12 mouse cellular contexts compared by ENCODE assay signal in genomic region chr5:139600213-139600612, GRCm38 (mm10). TPM values are rescaled to one million over a fixed set of nuclear protein-coding genes. Genes with fewer than 3 reads are reported as not detected.
DNase-seq lines count a peak whose midpoint lies in the region; ATAC-seq and TF ChIP-seq lines count a peak whose summit lies in the region.
"Had no signal": no experiment of that assay in that cellular context is flagged by ENCODE, and none has a peak within 500 bp of the region (broad histone marks: within the 10 kb centered on the region; RNA-seq: fewer than 3 reads in every experiment).

No protein-coding gene starts in this region.

- H3K4me3 ChIP-seq in stomach, embryonic 14.5 days (ENCODE audit: low read depth, low read length), result no peak overlapping the region
- H3K4me3 ChIP-seq in stomach, postnatal 0 days (ENCODE audit: low read depth, low read length), result no peak overlapping the region
- H3K4me3 ChIP-seq in midbrain, embryonic 14.5 days (replicated peaks; ENCODE audit: low read depth, low read length), result no peak overlapping the region

- H3K4me2 ChIP-seq in stomach, embryonic 14.5 days (replicated peaks; ENCODE audit: low read depth, low read length), result peak overlapping the region; percentile 28
- no peak overlapping the region for H3K4me2 ChIP-seq in stomach, postnatal 0 days (replicated peaks; ENCODE audit: low read depth)
- peak overlapping the region; percentile 45 for H3K4me2 ChIP-seq in midbrain, embryonic 14.5 days (ENCODE audit: low read length)

- peaks cover 13% of the 10 kb centered on the region; the same call in 1 of the 2 replicates for H3K4me1 ChIP-seq in stomach, embryonic 14.5 days (ENCODE audit: control insufficient read depth, insufficient read depth, low read length)
- H3K4me1 ChIP-seq in stomach, postnatal 0 days (replicated peaks; ENCODE audit: control insufficient read depth, insufficient read depth), result peaks cover 7% of the 10 kb centered on the region
- H3K4me1 ChIP-seq in midbrain, embryonic 14.5 days (ENCODE audit: control insufficient read depth, insufficient read depth, low read length), result peaks cover 16% of the 10 kb centered on the region

- no peaks in the 10 kb centered on the region for H3K9me3 ChIP-seq in stomach, embryonic 14.5 days (ENCODE audit: control insufficient read depth, low read depth, low read length)
- H3K9me3 ChIP-seq in stomach, postnatal 0 days (ENCODE audit: control insufficient read depth, low read length), result no peaks in the 10 kb centered on the region
- H3K9me3 ChIP-seq in midbrain, embryonic 14.5 days (ENCODE audit: control insufficient read depth, low read length), result no peaks in the 10 kb centered on the region

- peak; percentile 41 for DNase-seq in embryo, embryonic 10 days (ENCODE audit: low spot score)
- no peak for DNase-seq in embryo, embryonic 9.5 days (ENCODE audit: extremely low spot score)
- no peak for DNase-seq in stomach, postnatal 0 days (ENCODE audit: low spot score)
- peak; percentile 14 for DNase-seq in midbrain, embryonic 14.5 days
- DNase-seq in gastrocnemius, postnatal 4 days (ENCODE audit: low spot score in 2 of 2), result no peak
- DNase-seq in thymus, postnatal 0 days (ENCODE audit: low spot score), result no peak
- DNase-seq: liver had no signal

- TF ChIP-seq CTCF in stomach, postnatal 0 days (IDR thresholded peaks at IDR 0.05; ENCODE audit: low read depth), result no peak

- TF ChIP-seq EP300 in stomach, postnatal 0 days (optimal IDR thresholded peaks at IDR 0.05), result no peak

- no peaks in the 10 kb centered on the region for H3K36me3 ChIP-seq in stomach, embryonic 14.5 days (ENCODE audit: control insufficient read depth, insufficient read depth, low read length)
- H3K36me3 ChIP-seq in stomach, postnatal 0 days (ENCODE audit: control insufficient read depth, insufficient read depth, low read length), result no peaks in the 10 kb centered on the region
- no peaks in the 10 kb centered on the region for H3K36me3 ChIP-seq in midbrain, embryonic 14.5 days (ENCODE audit: control insufficient read depth, insufficient read depth, low read length)

- H3K9ac ChIP-seq in stomach, embryonic 14.5 days (replicated peaks; ENCODE audit: low read depth, low read length), result no peak overlapping the region
- no peak overlapping the region for H3K9ac ChIP-seq in stomach, postnatal 0 days (ENCODE audit: low read length)
- no peak overlapping the region; the same call in 1 of the 2 replicates for H3K9ac ChIP-seq in midbrain, embryonic 14.5 days (replicated peaks; ENCODE audit: low read length)

- no peak for ATAC-seq in stomach, embryonic 14.5 days (ENCODE audit: insufficient number of reproducible peaks, insufficient read depth, low FRiP score, low read depth)
- ATAC-seq in stomach, postnatal 0 days (ENCODE audit: low FRiP score, low TSS enrichment), result no peak
- no peak for ATAC-seq in midbrain, embryonic 14.5 days (ENCODE audit: low FRiP score, low TSS enrichment)
- ATAC-seq in granulocyte monocyte progenitor cell, adult 5-6 weeks (replicated peaks; ENCODE audit: poor library complexity, severe bottlenecking), result no peak

- H3K27ac ChIP-seq in stomach, embryonic 14.5 days (ENCODE audit: low read length), result no peak overlapping the region; the same call in 1 of the 2 replicates
- no peak overlapping the region for H3K27ac ChIP-seq in stomach, postnatal 0 days (replicated peaks)
- H3K27ac ChIP-seq in midbrain, embryonic 14.5 days (replicated peaks; ENCODE audit: low read depth, low read length), result no peak overlapping the region; the same call in 1 of the 2 replicates

- H3K27me3 ChIP-seq in stomach, embryonic 14.5 days (ENCODE audit: control insufficient read depth, insufficient read depth, low read length), result peaks cover 8% of the 10 kb centered on the region; the same call in 1 of the 2 replicates
- H3K27me3 ChIP-seq in stomach, postnatal 0 days (ENCODE audit: control insufficient read depth, insufficient read depth, low read length), result no peaks in the 10 kb centered on the region
- 0 out of 2 replicates have a peak, but pooled peaks cover 7% of the 10 kb centered on the region for H3K27me3 ChIP-seq in midbrain, embryonic 14.5 days (ENCODE audit: control insufficient read depth, insufficient read depth, low read length)

- 4% methylated on average over 15 of the region's 15 CpGs for WGBS in stomach, embryonic 14.5 days
- 14% methylated on average over 15 of the region's 15 CpGs for WGBS in stomach, postnatal 0 days
- 4% methylated on average over 15 of the region's 15 CpGs for WGBS in midbrain, embryonic 14.5 days

RNA-seq across cellular contexts. Expression of gene Uncx, which starts 56.9 kb away (rescaled TPM):
- not detected in 2 replicates for polyA plus RNA-seq in stomach, embryonic 14.5 days (2014; fragmentation: Nextera tagmentation; extraction: Ambion mirVana)
- not detected in 2 replicates for polyA plus RNA-seq in stomach, postnatal 0 days (2015; fragmentation: Nextera tagmentation; extraction: Ambion mirVana)
- 39.6 and 44.0 TPM in 2 replicates for polyA plus RNA-seq in midbrain, embryonic 14.5 days (2014; fragmentation: Nextera tagmentation; extraction: Ambion mirVana)
- not detected in 2 replicates for total RNA-seq in granulocyte monocyte progenitor cell, adult 5-6 weeks (2014; fragmentation: Nextera tagmentation)
- total RNA-seq in granulocyte monocyte progenitor cell, adult 5-6 weeks (2017), result not detected in 2 replicates
- not detected for total RNA-seq in gastrocnemius, postnatal 4 days (2021)
- 0.06 and 0.17 TPM in 2 replicates for polyA plus RNA-seq in thymus, postnatal 0 days (2015; fragmentation: Nextera tagmentation; extraction: Ambion mirVana)
- total RNA-seq: ES-E14 had no signal
- polyA plus RNA-seq: lung, embryonic 16.5 days; urinary bladder, adult 2 months had no signal

Comparison
In these comparisons a context has a peak if more than half of its experiments do, and no peak if none do; other contexts are left out.
1. DNase-seq: peak in embryo, embryonic 10 days (single experiment) and midbrain, embryonic 14.5 days (single experiment); none in embryo, embryonic 9.5 days (single experiment), stomach, postnatal 0 days (single experiment), gastrocnemius, postnatal 4 days (0 of 2) and thymus, postnatal 0 days (single experiment).
2. RNA of gene Uncx, which starts 56.9 kb away (polyA plus RNA-seq): 39.6 to 44.0 TPM in midbrain, embryonic 14.5 days; 0.06 to 0.17 TPM in thymus, postnatal 0 days, not detected in stomach, embryonic 14.5 days and not detected in stomach, postnatal 0 days; every median in the first group is over 10 times any median in the second.